Mouse (Mus musculus) C2C12 (cell line): ENCODE measurements around the gene Gm16506. TPM values are rescaled to one million over a fixed set of nuclear protein-coding genes. Genes with fewer than 3 reads are reported as not detected.
"Not testable (repeated sequence)": the region's sequence is repeated elsewhere in the genome, so short reads cannot be mapped to it uniquely, and the experiment has no call there.

ENCODE experiments used
- H3K27me3 ChIP-seq: one replicate; pipeline ENCODE4 v1.6.1; 2011; ENCODE audit not compliant: control insufficient read depth, insufficient read depth, insufficient read length
- H3K36me3 ChIP-seq: one replicate; pipeline ENCODE4 v1.6.1; 2011; ENCODE audit not compliant: control insufficient read depth, insufficient read depth
- H3K4me3 ChIP-seq: one replicate; pipeline ENCODE4 v1.5.1; 2011; ENCODE audit warnings: mild to moderate bottlenecking, control low read depth; ENCODE audit not compliant: poor library complexity, insufficient read depth, severe bottlenecking
- H3K79me2 ChIP-seq: one replicate; pipeline ENCODE4 v1.6.1; 2011; ENCODE audit not compliant: control insufficient read depth, insufficient read depth
- H3K79me3 ChIP-seq: one replicate; pipeline ENCODE4 v1.6.1; 2011; ENCODE audit warnings: low read depth, control low read depth
- H3ac ChIP-seq: one replicate; pipeline ENCODE3; 2011; ENCODE audit warnings: low read depth; ENCODE audit not compliant: control insufficient read depth, insufficient read length
- long read RNA-seq, 2 experiments: library from polyadenylated mRNA; unstranded; transcript quantifications; one replicate each; pipeline ENCODE4 v2.0.0; 2019 to 2020
- polyA plus RNA-seq: library from polyadenylated mRNA; unstranded; fragments of >200 nt; fragmentation: generic; extraction: Trizol; gene quantifications from one replicate; pipeline ENCODE4 v1.2.1, GENCODE M21; 2012; ENCODE audit warnings: missing spikeins

Gm16506 gene
- polyA plus RNA-seq = not detected
- long read RNA-seq, experiment 1 = 0 reads
- long read RNA-seq, experiment 2 = 0 reads

DNA sequence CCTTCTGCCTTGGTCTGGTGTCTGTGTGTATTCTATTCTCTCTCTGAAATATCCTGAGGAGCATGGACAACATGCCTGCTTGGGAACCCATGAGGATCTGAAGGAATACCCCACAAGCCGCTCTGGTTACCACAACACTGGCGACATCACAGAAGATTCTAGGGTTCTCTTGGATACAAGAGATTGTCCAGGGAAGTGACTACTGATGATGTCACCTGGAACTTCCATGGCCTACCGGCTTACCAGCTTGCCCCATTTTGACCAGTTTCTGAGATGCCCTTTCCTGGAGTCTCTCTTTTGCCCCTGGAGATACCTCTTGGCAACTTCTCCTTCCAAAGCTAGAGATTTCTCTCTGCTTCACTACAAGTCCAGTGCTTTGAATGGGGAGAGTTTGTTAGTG lies at the start of gene Gm16506:
Gene Gm16506, minus strand, starts transcription at position 101 of the 400 bp plus-strand sequence.
- H3ac ChIP-seq, H3K36me3 ChIP-seq, H3K27me3 ChIP-seq, H3K79me3 ChIP-seq, H3K79me2 ChIP-seq, H3K4me3 ChIP-seq: not testable (repeated sequence)

DNA sequence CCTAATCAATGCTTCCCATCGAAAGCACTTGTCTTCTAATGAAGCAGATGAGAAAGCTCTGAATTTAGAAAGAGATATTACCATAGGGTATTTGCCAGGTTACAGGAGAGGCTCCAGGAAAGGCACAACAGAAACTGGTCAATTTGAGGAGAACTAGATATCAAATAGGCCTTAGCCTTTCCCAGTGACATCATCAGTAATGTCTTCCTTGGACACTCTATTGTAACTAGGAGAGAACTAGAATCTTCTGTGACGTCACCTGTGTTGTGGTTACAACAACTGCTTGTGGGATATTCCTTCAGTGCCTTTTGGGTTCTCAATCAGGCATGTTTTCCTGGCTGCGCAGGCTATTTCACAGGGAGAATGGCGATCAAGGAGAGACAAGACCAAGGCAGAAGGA lies 20.3 kb upstream of the Gm16506 start, which contains the start of gene Gm6526:
Gene Gm6526, plus strand, starts transcription at position 301 of the 400 bp plus-strand sequence.
- H3K79me3 ChIP-seq, H3ac ChIP-seq, H3K79me2 ChIP-seq, H3K4me3 ChIP-seq, H3K27me3 ChIP-seq, H3K36me3 ChIP-seq: not testable (repeated sequence)

GRCm38 (mm10) chr14:43697621-43698020 lies 29.7 kb downstream of the Gm16506 start, which contains the start of gene Gm7324:
Gm7324 (plus strand) TSS chr14:43697828.
- H3K79me3 ChIP-seq, H3K4me3 ChIP-seq, H3K27me3 ChIP-seq, H3K36me3 ChIP-seq, H3ac ChIP-seq, H3K79me2 ChIP-seq: not testable (repeated sequence)

- H3K27me3 ChIP-seq, H3ac ChIP-seq, H3K4me3 ChIP-seq, H3K79me2 ChIP-seq, H3K79me3 ChIP-seq, H3K36me3 ChIP-seq: not testable (repeated sequence)
These were observed 50.2 kb downstream of the Gm16506 start, which contains the start of gene Gm8165 for GRCm38 (mm10) chr14:43677099-43677498. Gm8165 (minus strand) TSS chr14:43677199.

Other genes starting within 250 kb of the Gm16506 start
- 0.07 TPM for gene Gm5799, start 183.9 kb downstream of the Gm16506 start, polyA plus RNA-seq
- not detected for gene Gm17654, start 148.3 kb downstream of the Gm16506 start, polyA plus RNA-seq
- gene Gm10375, start 119.5 kb downstream of the Gm16506 start, polyA plus RNA-seq = not detected
- gene Gm8165, start 50.3 kb downstream of the Gm16506 start, polyA plus RNA-seq = not detected
- 0.74 TPM for gene Gm7324, start 29.7 kb downstream of the Gm16506 start, polyA plus RNA-seq
- 0.11 TPM for gene Gm6526, start 20.4 kb upstream of the Gm16506 start, polyA plus RNA-seq
- gene Gm8180, start 57.3 kb upstream of the Gm16506 start, polyA plus RNA-seq = not detected
- gene Ear1, start 148.0 kb upstream of the Gm16506 start, polyA plus RNA-seq = not detected
- not detected for gene Ear10, start 196.1 kb upstream of the Gm16506 start, polyA plus RNA-seq
- 1.2 TPM for gene Gm8113, start 197.9 kb upstream of the Gm16506 start, polyA plus RNA-seq
- gene Ang5, start 229.6 kb upstream of the Gm16506 start, polyA plus RNA-seq = not detected